Mouse (Mus musculus): ENCODE data around the gene Srd5a3. TPM values are rescaled to one million over a fixed set of nuclear protein-coding genes. Genes with fewer than 3 reads are reported as not detected.
A peak's percentile ranks its signal among the peaks of the same experiment; 100 is the strongest.

Srd5a3 gene
- polyA plus RNA-seq, 1 experiment from 2014 or later: 30.7 TPM

- no peaks in the 10 kb centered on the region for H3K27me3 ChIP-seq (ENCODE audit: control insufficient read depth, insufficient read depth, low read length)
- H3K27ac ChIP-seq (ENCODE audit: low read length): no peak overlapping the region
- no peak overlapping the region for H3K9ac ChIP-seq (ENCODE audit: low read length)
- H3K36me3 ChIP-seq (ENCODE audit: control insufficient read depth, insufficient read depth): peaks cover 4% of the 10 kb centered on the region; the same call in 1 of the 2 replicates
- no peak overlapping the region for H3K4me3 ChIP-seq (ENCODE audit: low read length)
- H3K4me2 ChIP-seq (ENCODE audit: low read depth, low read length): no peak overlapping the region
- H3K9me3 ChIP-seq (replicated peaks; ENCODE audit: control insufficient read depth, low read length): no peaks in the 10 kb centered on the region
- ATAC-seq (replicated peaks; ENCODE audit: extremely low read depth, insufficient read depth, low FRiP score): no peak
- H3K4me1 ChIP-seq (ENCODE audit: control insufficient read depth, insufficient read depth, low read length): no peaks in the 10 kb centered on the region
- 78% methylated on average over 6 of the region's 6 CpGs for WGBS
Observed at GRCm38 (mm10) chr5:76161491-76161890, 21.4 kb downstream of the Srd5a3 start.

- Histone ChIP-seq H3K9me3 (replicated peaks; ENCODE audit: control insufficient read depth, low read length) (peaks cover 4% of the 10 kb centered on the region), H3K27me3 (ENCODE audit: control insufficient read depth, insufficient read depth, low read length) (no peaks in the 10 kb centered on the region), H3K4me1 (ENCODE audit: control insufficient read depth, insufficient read depth, low read length) (no peaks in the 10 kb centered on the region), H3K4me3 (ENCODE audit: low read length) (no peak overlapping the region), H3K9ac (ENCODE audit: low read length) (no peak overlapping the region), H3K27ac (ENCODE audit: low read length) (no peak overlapping the region), H3K4me2 (ENCODE audit: low read depth, low read length) (no peak overlapping the region), H3K36me3 (ENCODE audit: control insufficient read depth, insufficient read depth) (no peaks in the 10 kb centered on the region)
- no peak for ATAC-seq (replicated peaks; ENCODE audit: extremely low read depth, insufficient read depth, low FRiP score)
- WGBS: 72% methylated on average over 5 of the region's 5 CpGs
Observed at GRCm38 (mm10) chr5:76162926-76163325, 22.9 kb downstream of the Srd5a3 start.

GRCm38 (mm10) chr5:76163828-76164390, 23.8 kb downstream of the Srd5a3 start:
- H3K4me3 ChIP-seq (ENCODE audit: low read length): no peak overlapping the region
- no peaks in the 10 kb centered on the region for H3K4me1 ChIP-seq (ENCODE audit: control insufficient read depth, insufficient read depth, low read length)
- H3K9me3 ChIP-seq (replicated peaks; ENCODE audit: control insufficient read depth, low read length): peaks cover 4% of the 10 kb centered on the region
- no peaks in the 10 kb centered on the region for H3K36me3 ChIP-seq (ENCODE audit: control insufficient read depth, insufficient read depth)
- no peak overlapping the region for H3K9ac ChIP-seq (ENCODE audit: low read length)
- 73% methylated on average over 4 of the region's 4 CpGs for WGBS
- no peak overlapping the region for H3K4me2 ChIP-seq (ENCODE audit: low read depth, low read length)
- no peak overlapping the region for H3K27ac ChIP-seq (ENCODE audit: low read length)
- ATAC-seq (replicated peaks; ENCODE audit: extremely low read depth, insufficient read depth, low FRiP score): no peak
- no peaks in the 10 kb centered on the region for H3K27me3 ChIP-seq (ENCODE audit: control insufficient read depth, insufficient read depth, low read length)

- Histone ChIP-seq H3K27me3 (ENCODE audit: control insufficient read depth, insufficient read depth, low read length) (no peaks in the 10 kb centered on the region), H3K27ac (ENCODE audit: low read length) (no peak overlapping the region), H3K9me3 (replicated peaks; ENCODE audit: control insufficient read depth, low read length) (peaks cover 4% of the 10 kb centered on the region), H3K4me1 (ENCODE audit: control insufficient read depth, insufficient read depth, low read length) (no peaks in the 10 kb centered on the region), H3K9ac (ENCODE audit: low read length) (no peak overlapping the region), H3K36me3 (ENCODE audit: control insufficient read depth, insufficient read depth) (no peaks in the 10 kb centered on the region), H3K4me3 (ENCODE audit: low read length) (no peak overlapping the region), H3K4me2 (ENCODE audit: low read depth, low read length) (no peak overlapping the region)
- 71% methylated on average over 7 of the region's 7 CpGs for WGBS
- no peak for ATAC-seq (replicated peaks; ENCODE audit: extremely low read depth, insufficient read depth, low FRiP score)
Observed at GRCm38 (mm10) chr5:76164827-76165226, 24.8 kb downstream of the Srd5a3 start.

GRCm38 (mm10) chr5:76170522-76170921, 30.5 kb downstream of the Srd5a3 start:
- WGBS: 76% methylated on average over 4 of the region's 4 CpGs
- no peak for ATAC-seq (replicated peaks; ENCODE audit: extremely low read depth, insufficient read depth, low FRiP score)
- Histone ChIP-seq H3K36me3 (ENCODE audit: control insufficient read depth, insufficient read depth) (no peaks in the 10 kb centered on the region), H3K4me1 (ENCODE audit: control insufficient read depth, insufficient read depth, low read length) (no peaks in the 10 kb centered on the region), H3K4me3 (ENCODE audit: low read length) (no peak overlapping the region), H3K9ac (ENCODE audit: low read length) (no peak overlapping the region), H3K4me2 (ENCODE audit: low read depth, low read length) (no peak overlapping the region), H3K27me3 (ENCODE audit: control insufficient read depth, insufficient read depth, low read length) (no peaks in the 10 kb centered on the region), H3K9me3 (replicated peaks; ENCODE audit: control insufficient read depth, low read length) (peaks cover 4% of the 10 kb centered on the region), H3K27ac (ENCODE audit: low read length) (no peak overlapping the region)

- ATAC-seq (replicated peaks; ENCODE audit: extremely low read depth, insufficient read depth, low FRiP score): no peak
- no peak overlapping the region for H3K4me2 ChIP-seq (ENCODE audit: low read depth, low read length)
Observed at GRCm38 (mm10) chr5:76171039-76171438, 31.0 kb downstream of the Srd5a3 start.

GRCm38 (mm10) chr5:76175051-76175450, 35.0 kb downstream of the Srd5a3 start:
- Histone ChIP-seq H3K27me3 (ENCODE audit: control insufficient read depth, insufficient read depth, low read length) (no peaks in the 10 kb centered on the region), H3K9me3 (replicated peaks; ENCODE audit: control insufficient read depth, low read length) (no peaks in the 10 kb centered on the region), H3K9ac (ENCODE audit: low read length) (no peak overlapping the region), H3K27ac (ENCODE audit: low read length) (no peak overlapping the region), H3K4me1 (ENCODE audit: control insufficient read depth, insufficient read depth, low read length) (peaks cover 8% of the 10 kb centered on the region), H3K4me2 (ENCODE audit: low read depth, low read length) (no peak overlapping the region), H3K36me3 (ENCODE audit: control insufficient read depth, insufficient read depth) (no peaks in the 10 kb centered on the region), H3K4me3 (ENCODE audit: low read length) (no peak overlapping the region)
- ATAC-seq (replicated peaks; ENCODE audit: extremely low read depth, insufficient read depth, low FRiP score): no peak
- 79% methylated on average over 4 of the region's 4 CpGs for WGBS

More at GRCm38 (mm10) chr5:76171039-76171438, 31.0 kb downstream of the Srd5a3 start:
- Histone ChIP-seq H3K27ac (ENCODE audit: low read length) (no peak overlapping the region), H3K9me3 (replicated peaks; ENCODE audit: control insufficient read depth, low read length) (peaks cover 4% of the 10 kb centered on the region), H3K36me3 (ENCODE audit: control insufficient read depth, insufficient read depth) (no peaks in the 10 kb centered on the region), H3K4me3 (ENCODE audit: low read length) (no peak overlapping the region), H3K4me1 (ENCODE audit: control insufficient read depth, insufficient read depth, low read length) (no peaks in the 10 kb centered on the region), H3K27me3 (ENCODE audit: control insufficient read depth, insufficient read depth, low read length) (no peaks in the 10 kb centered on the region), H3K9ac (ENCODE audit: low read length) (no peak overlapping the region)

GRCm38 (mm10) chr5:76176411-76176810, 36.3 kb downstream of the Srd5a3 start:
- Histone ChIP-seq H3K4me1 (ENCODE audit: control insufficient read depth, insufficient read depth, low read length) (peaks cover 8% of the 10 kb centered on the region), H3K4me3 (ENCODE audit: low read length) (no peak overlapping the region), H3K36me3 (ENCODE audit: control insufficient read depth, insufficient read depth) (no peaks in the 10 kb centered on the region), H3K27me3 (ENCODE audit: control insufficient read depth, insufficient read depth, low read length) (no peaks in the 10 kb centered on the region), H3K9ac (ENCODE audit: low read length) (no peak overlapping the region), H3K27ac (ENCODE audit: low read length) (peak overlapping the region; percentile 20; the same call in 1 of the 2 replicates), H3K4me2 (ENCODE audit: low read depth, low read length) (peak overlapping the region; percentile 10; the same call in 1 of the 2 replicates), H3K9me3 (replicated peaks; ENCODE audit: control insufficient read depth, low read length) (no peaks in the 10 kb centered on the region)
- no peak for ATAC-seq (replicated peaks; ENCODE audit: extremely low read depth, insufficient read depth, low FRiP score)
- WGBS: 31% methylated on average over 3 of the region's 3 CpGs

GRCm38 (mm10) chr5:76176841-76177240, 36.8 kb downstream of the Srd5a3 start:
- Histone ChIP-seq H3K27ac (ENCODE audit: low read length) (peak overlapping the region; percentile 20; the same call in 1 of the 2 replicates), H3K9me3 (replicated peaks; ENCODE audit: control insufficient read depth, low read length) (no peaks in the 10 kb centered on the region), H3K4me3 (ENCODE audit: low read length) (no peak overlapping the region), H3K36me3 (ENCODE audit: control insufficient read depth, insufficient read depth) (no peaks in the 10 kb centered on the region), H3K9ac (ENCODE audit: low read length) (no peak overlapping the region), H3K4me1 (ENCODE audit: control insufficient read depth, insufficient read depth, low read length) (peaks cover 8% of the 10 kb centered on the region), H3K4me2 (ENCODE audit: low read depth, low read length) (peak overlapping the region; percentile 10; the same call in 1 of the 2 replicates), H3K27me3 (ENCODE audit: control insufficient read depth, insufficient read depth, low read length) (no peaks in the 10 kb centered on the region)
- no peak for ATAC-seq (replicated peaks; ENCODE audit: extremely low read depth, insufficient read depth, low FRiP score)
- WGBS: 52% methylated on average over 11 of the region's 11 CpGs
